Mouse (Mus musculus): ENCODE results near the gene Dok7.

- TF ChIP-seq GATA1 (IDR thresholded peaks at IDR 0.05; ENCODE audit: low read length): no peak
- no peak for TF ChIP-seq TAL1 (IDR thresholded peaks at IDR 0.05; ENCODE audit: low read length)
These were observed 61.9 kb downstream of the Dok7 start for GRCm38 (mm10) chr5:35118418-35118817.

All from erythroblast, embryonic 14.5 days (primary cell).